In genomic region chr15:66442333-66442732, GRCm38 (mm10) we compare ENCODE assay signal across 9 mouse cellular contexts. TPM values are rescaled to one million over a fixed set of nuclear protein-coding genes. Genes with fewer than 3 reads are reported as not detected.
DNase-seq lines count a peak whose midpoint lies in the region; ATAC-seq and TF ChIP-seq lines count a peak whose summit lies in the region.
"Had no signal": no experiment of that assay in that cellular context is flagged by ENCODE, and none has a peak within 500 bp of the region (broad histone marks: within the 10 kb centered on the region; RNA-seq: fewer than 3 reads in every experiment).

No protein-coding gene starts in this region.

- H3K4me2 ChIP-seq in hindbrain, embryonic 12.5 days (replicated peaks) = no peak overlapping the region
- H3K4me2 ChIP-seq in neural tube, embryonic 12.5 days (replicated peaks) = no peak overlapping the region
- H3K4me2 ChIP-seq: embryonic facial prominence, embryonic 15.5 days had no signal

- peak; percentile 44 for TF ChIP-seq CTCF in kidney, adult 2 months (conservative IDR thresholded peaks at IDR 0.05; ENCODE audit: insufficient read depth, insufficient read length, low read depth, low read length)

- no peaks in the 10 kb centered on the region for H3K36me3 ChIP-seq in kidney, adult 2 months (ENCODE audit: control insufficient read depth, insufficient read depth, low read length)
- no peaks in the 10 kb centered on the region for H3K36me3 ChIP-seq in hindbrain, embryonic 12.5 days
- H3K36me3 ChIP-seq in neural tube, embryonic 12.5 days = no peaks in the 10 kb centered on the region
- H3K36me3 ChIP-seq: embryonic facial prominence, embryonic 15.5 days had no signal

- intact Hi-C loops in left cerebral cortex, postnatal 10 days (cut with DNase I) = loop anchor here (5.0 kb wide), 2 partner anchors 145 to 410 kb away; no protein-coding TSS in a partner anchor

- no peak overlapping the region for H3K9ac ChIP-seq in hindbrain, embryonic 12.5 days
- H3K9ac ChIP-seq in neural tube, embryonic 12.5 days = no peak overlapping the region
- H3K9ac ChIP-seq: embryonic facial prominence, embryonic 15.5 days had no signal

- H3K27ac ChIP-seq in kidney, adult 2 months (ENCODE audit: insufficient read depth, low read depth, low read length) = no peak overlapping the region
- H3K27ac ChIP-seq in hindbrain, embryonic 12.5 days = no peak overlapping the region
- H3K27ac ChIP-seq in neural tube, embryonic 12.5 days = no peak overlapping the region
- H3K27ac ChIP-seq: embryonic facial prominence, embryonic 15.5 days had no signal

- DNase-seq in kidney, adult 2 months = peak; percentile 21
- DNase-seq in kidney, adult 11 months = no peak
- DNase-seq in R1 (ENCODE audit: low read depth, low spot score) = peak; percentile 54
- peak; percentile 53 to 65 for DNase-seq in left cerebral cortex, postnatal 10 days (ENCODE audit: extremely low spot score in 1 of 2, low spot score in 2 of 2)

- H3K4me3 ChIP-seq in kidney, adult 2 months (ENCODE audit: insufficient read depth, low read depth, low read length) = no peak overlapping the region
- H3K4me3 ChIP-seq in hindbrain, embryonic 12.5 days = no peak overlapping the region
- no peak overlapping the region for H3K4me3 ChIP-seq in neural tube, embryonic 12.5 days
- H3K4me3 ChIP-seq: embryonic facial prominence, embryonic 15.5 days had no signal

- 36% methylated on average over 3 of the region's 3 CpGs for WGBS in kidney, adult 2 months
- WGBS in hindbrain, embryonic 12.5 days = 38% methylated on average over 3 of the region's 3 CpGs
- 35% methylated on average over 3 of the region's 3 CpGs for WGBS in neural tube, embryonic 12.5 days

- no peak for TF ChIP-seq POLR2A in kidney, adult 2 months (IDR thresholded peaks at IDR 0.05; ENCODE audit: low read depth, low read length)

- H3K9me3 ChIP-seq in hindbrain, embryonic 12.5 days (replicated peaks) = no peaks in the 10 kb centered on the region
- H3K9me3 ChIP-seq in neural tube, embryonic 12.5 days = no peaks in the 10 kb centered on the region
- H3K9me3 ChIP-seq: embryonic facial prominence, embryonic 15.5 days had no signal

- 0 out of 2 replicates have a peak, but pooled peaks have one; percentile 42 for ATAC-seq in common myeloid progenitor, adult 5-6 weeks (replicated peaks; ENCODE audit: low read depth, poor library complexity, severe bottlenecking)
- peak; percentile 46 for ATAC-seq in hindbrain, embryonic 12.5 days (ENCODE audit: low FRiP score)
- peak; percentile 78; the same call in 1 of the 2 replicates for ATAC-seq in neural tube, embryonic 12.5 days (ENCODE audit: low FRiP score, low read depth)
- no peak for ATAC-seq in erythroid progenitor cell, adult 5-6 weeks (replicated peaks; ENCODE audit: low FRiP score, poor library complexity, severe bottlenecking)

- H3K27me3 ChIP-seq in kidney, adult 2 months (replicated peaks; ENCODE audit: control insufficient read depth, insufficient read depth, low read length) = no peaks in the 10 kb centered on the region
- H3K27me3 ChIP-seq in hindbrain, embryonic 12.5 days = no peaks in the 10 kb centered on the region
- H3K27me3 ChIP-seq in neural tube, embryonic 12.5 days (replicated peaks) = no peaks in the 10 kb centered on the region
- H3K27me3 ChIP-seq: embryonic facial prominence, embryonic 15.5 days had no signal

- no peaks in the 10 kb centered on the region for H3K4me1 ChIP-seq in kidney, adult 2 months (ENCODE audit: control insufficient read depth, insufficient read depth, low read length)
- 0 out of 2 replicates have a peak, but pooled peaks cover 4% of the 10 kb centered on the region for H3K4me1 ChIP-seq in hindbrain, embryonic 12.5 days
- H3K4me1 ChIP-seq in neural tube, embryonic 12.5 days = no peaks in the 10 kb centered on the region
- H3K4me1 ChIP-seq: embryonic facial prominence, embryonic 15.5 days had no signal

RNA-seq across cellular contexts. Expression of gene Lrrc6, which starts 58.4 kb away (rescaled TPM):
- polyA plus RNA-seq in kidney, adult 2 months (2012; rRNA removed) = not detected in 2 replicates
- total RNA-seq in common myeloid progenitor, adult 5-6 weeks (2017) = not detected in 2 replicates
- 0.49 and 0.86 TPM in 2 replicates for polyA plus RNA-seq in hindbrain, embryonic 12.5 days (2016; fragmentation: Nextera tagmentation; extraction: Ambion mirVana)
- total RNA-seq in left cerebral cortex, postnatal 10 days (2021) = 1 to 10 TPM; 2.9 TPM
- polyA plus RNA-seq in neural tube, embryonic 12.5 days (2016; fragmentation: Nextera tagmentation; extraction: Ambion mirVana) = 0.42 and 0.55 TPM in 2 replicates
- total RNA-seq in erythroid progenitor cell, adult 5-6 weeks (2015; ENCODE audit: low replicate concordance) = not detected in 2 replicates
- total RNA-seq in erythroid progenitor cell, adult 5-6 weeks (2017; ENCODE audit: low replicate concordance) = not detected in 2 replicates
